Mouse (Mus musculus): Measurements from ENCODE around the gene Khnyn.

Gene Khnyn

GRCm38 (mm10) chr14:55873242-55873713, 11.5 kb upstream of the Khnyn start:
- DNase-seq (ENCODE audit: low read depth in 2 of 2, low spot score in 2 of 2) = no peak

GRCm38 (mm10) chr14:55873714-55874683, 10.7 kb upstream of the Khnyn start:
- DNase-seq (ENCODE audit: low read depth in 2 of 2, low spot score in 2 of 2) = peak; percentile 79 to 86

GRCm38 (mm10) chr14:55877469-55878315, 7.1 kb upstream of the Khnyn start:
- DNase-seq (ENCODE audit: low read depth in 2 of 2, low spot score in 2 of 2) = no peak

- DNase-seq (ENCODE audit: low read depth in 2 of 2, low spot score in 2 of 2) = no peak
Measured at GRCm38 (mm10) chr14:55878316-55878940, 6.3 kb upstream of the Khnyn start.

GRCm38 (mm10) chr14:55879623-55880022, 5.1 kb upstream of the Khnyn start:
- peak; percentile 66 to 84 for DNase-seq (ENCODE audit: low read depth in 2 of 2, low spot score in 2 of 2)

- DNase-seq (ENCODE audit: low read depth in 2 of 2, low spot score in 2 of 2) = no peak
Measured at GRCm38 (mm10) chr14:55880982-55881381, 3.8 kb upstream of the Khnyn start.

GRCm38 (mm10) chr14:55882171-55882641, 2.5 kb upstream of the Khnyn start:
- peak; percentile 19 to 35 for DNase-seq (ENCODE audit: low read depth in 2 of 2, low spot score in 2 of 2)

- DNase-seq (ENCODE audit: low read depth in 2 of 2, low spot score in 2 of 2) = no peak
Measured at GRCm38 (mm10) chr14:55883149-55883661, 1.5 kb upstream of the Khnyn start.

GRCm38 (mm10) chr14:55883663-55884062, 1.1 kb upstream of the Khnyn start:
- DNase-seq (ENCODE audit: low read depth in 2 of 2, low spot score in 2 of 2) = no peak

GRCm38 (mm10) chr14:55884166-55884565, 581 bp upstream of the Khnyn start, which contains the start of gene Cbln3:
TSS of gene Cbln3 (minus strand) at chr14:55884392.
- no peak for DNase-seq (ENCODE audit: low read depth in 2 of 2, low spot score in 2 of 2)

- DNase-seq (ENCODE audit: low read depth in 2 of 2, low spot score in 2 of 2) = peak in 1 of 2 experiments; percentile 11
Measured at GRCm38 (mm10) chr14:55885114-55885790, 505 bp downstream of the Khnyn start.

- DNase-seq (ENCODE audit: low read depth in 2 of 2, low spot score in 2 of 2) = peak in 1 of 2 experiments; percentile 27
Measured at GRCm38 (mm10) chr14:55885791-55886271, 1.1 kb downstream of the Khnyn start.

GRCm38 (mm10) chr14:55886571-55887382, 2.0 kb downstream of the Khnyn start:
- DNase-seq (ENCODE audit: low read depth in 2 of 2, low spot score in 2 of 2) = no peak

- DNase-seq (ENCODE audit: low read depth in 2 of 2, low spot score in 2 of 2) = no peak
Measured at GRCm38 (mm10) chr14:55897671-55898070, 12.9 kb downstream of the Khnyn start.

- DNase-seq (ENCODE audit: low read depth in 2 of 2, low spot score in 2 of 2) = no peak
Measured at GRCm38 (mm10) chr14:55898947-55899346, 14.2 kb downstream of the Khnyn start.

- peak; percentile 80 to 86 for DNase-seq (ENCODE audit: low read depth in 2 of 2, low spot score in 2 of 2)
Measured at GRCm38 (mm10) chr14:55899701-55900413, 15.1 kb downstream of the Khnyn start, which contains the start of gene Sdr39u1. TSS of gene Sdr39u1 (minus strand) at chr14:55900293.

- DNase-seq (ENCODE audit: low read depth in 2 of 2, low spot score in 2 of 2) = no peak
Measured at GRCm38 (mm10) chr14:55900414-55900755, 15.6 kb downstream of the Khnyn start.

- no peak for DNase-seq (ENCODE audit: low read depth in 2 of 2, low spot score in 2 of 2)
Measured at GRCm38 (mm10) chr14:55905518-55905917, 20.8 kb downstream of the Khnyn start.
